Mouse (Mus musculus) lung, adult 2 months (tissue): Measurements from ENCODE around the gene Olfr1181. TPM values are rescaled to one million over a fixed set of nuclear protein-coding genes. Genes with fewer than 3 reads are reported as not detected.
"Not testable (repeated sequence)": the region's sequence is repeated elsewhere in the genome, so short reads cannot be mapped to it uniquely, and the experiment has no call there.

Source experiments
- DNase-seq: peaks from one replicate; pipeline ENCODE4 v3.0.0; 2022
- H3K4me1 ChIP-seq: fragments of 200-500 bp; 2 replicates; pipeline ENCODE4 v1.6.1; 2011; ENCODE audit warnings: low read length; ENCODE audit not compliant: control insufficient read depth, insufficient read depth
- H3K4me3 ChIP-seq: fragments of 200-500 bp; replicated peaks from 2 replicates; pipeline ENCODE3; 2011; ENCODE audit warnings: low read depth, mild to moderate bottlenecking, control low read depth, low read length; ENCODE audit errors: extremely low read depth
- CTCF ChIP-seq: fragments of 200-500 bp; IDR thresholded peaks from 2 replicates; pipeline ENCODE4 v1.5.1; 2011; ENCODE audit warnings: mild to moderate bottlenecking, low read length, control low read depth; ENCODE audit not compliant: insufficient read depth
- POLR2A ChIP-seq: fragments of 200-500 bp; IDR thresholded peaks from 2 replicates; pipeline ENCODE4 v1.6.1; 2011; ENCODE audit warnings: low read depth, mild to moderate bottlenecking, control low read depth, low read length, borderline replicate concordance; ENCODE audit errors: extremely low read depth
- WGBS: fragments of 180-500 bp; shearing (Covaris S2); methylation state at CpG from one replicate; pipeline ENCODE4 v1.1.7; 2018; 5-methylcytosine and 5-hydroxymethylcytosine counted together
- polyA plus RNA-seq: library from polyadenylated mRNA; depleted of rRNA; stranded (reverse); fragments of >200 nt; gene quantifications from 2 replicates; pipeline ENCODE4 v1.2.3, GENCODE M21; 2012; rRNA removed

Gene Olfr1181
- not detected in 2 replicates for polyA plus RNA-seq

GRCm38 (mm10) chr2:88426071-88426470, at the start of gene Olfr1181:
Gene Olfr1181 (minus strand): TSS chr2:88426171.
- 73% methylated on average over 1 of the region's 1 CpGs for WGBS
- Histone ChIP-seq H3K4me3 (no peak within 1 kb of the TSS), H3K4me1 (no peaks in the 10 kb centered on the region)
- no peak for TF ChIP-seq CTCF
- TF ChIP-seq POLR2A: no peak
- DNase-seq: no peak

- H3K4me3 ChIP-seq, DNase-seq, H3K4me1 ChIP-seq: not testable (repeated sequence)
- 87% methylated on average over 1 of the region's 1 CpGs for WGBS
These were observed 28.6 kb upstream of the Olfr1181 start, which contains the start of gene Olfr1183 for GRCm38 (mm10) chr2:88454567-88454966. Gene Olfr1183 (plus strand): TSS chr2:88454867.

DNA sequence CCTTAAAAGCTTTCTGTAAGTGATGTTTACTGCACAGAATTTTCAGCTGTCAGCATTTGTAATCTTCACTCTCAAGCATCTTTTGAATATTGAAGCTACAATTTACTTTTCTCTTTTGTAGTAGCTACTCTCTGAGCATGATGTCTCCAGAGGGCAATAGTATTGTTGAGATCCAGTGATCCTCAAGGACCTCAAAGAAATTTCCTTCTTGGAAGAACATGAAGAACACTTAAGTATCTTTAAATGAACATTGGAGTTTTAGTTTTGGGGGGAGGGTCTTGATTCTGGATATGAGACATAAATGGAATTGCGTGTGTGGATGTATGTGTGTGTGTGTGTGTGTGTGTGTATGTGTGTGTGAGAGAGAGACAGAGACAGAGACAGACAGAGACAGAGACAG, 23.1 kb upstream of the Olfr1181 start, which contains the start of gene Gm13757:
TSS of gene Gm13757 (minus strand) at position 101 of the 400 bp plus-strand sequence.
- 93% methylated on average over 1 of the region's 1 CpGs for WGBS
- no peak for TF ChIP-seq CTCF
- no peak for TF ChIP-seq POLR2A

GRCm38 (mm10) chr2:88419051-88419450, 6.9 kb downstream of the Olfr1181 start, which contains the start of gene Olfr1180:
Gene Olfr1180 (minus strand): TSS chr2:88419151.
- no peaks in the 10 kb centered on the region for H3K4me1 ChIP-seq
- TF ChIP-seq CTCF (no peak), POLR2A (no peak)
- H3K4me3 ChIP-seq: no peak within 1 kb of the TSS
- 65% methylated on average over 2 of the region's 2 CpGs for WGBS
- no peak for DNase-seq

More for the DNA sequence above, 23.1 kb upstream of the Olfr1181 start, which contains the start of gene Gm13757:
- Histone ChIP-seq H3K4me1 (no peaks in the 10 kb centered on the region), H3K4me3 (no peak within 1 kb of the TSS)
- no peak for DNase-seq

DNA sequence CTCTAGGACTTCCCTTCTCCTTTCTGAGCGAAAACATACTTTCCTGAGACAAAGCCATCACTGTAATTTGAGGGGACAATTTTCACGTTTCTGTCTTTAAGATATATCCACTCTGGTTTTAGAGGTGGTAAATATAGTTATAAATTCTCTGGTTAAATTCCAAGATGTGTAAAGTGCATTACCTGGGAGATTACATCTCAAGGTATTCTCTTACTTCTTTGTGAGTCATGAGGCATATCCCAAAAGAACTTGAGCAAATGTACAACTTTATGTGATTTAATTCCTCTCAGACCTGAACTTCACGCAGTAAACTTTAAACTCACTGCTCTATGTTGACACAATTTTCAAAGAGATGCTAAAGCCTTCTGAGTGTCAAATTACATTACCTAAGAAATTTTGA, 19.6 kb downstream of the Olfr1181 start, which contains the start of gene Olfr1179:
TSS of gene Olfr1179 (minus strand) at position 101 of the 400 bp plus-strand sequence.
- no peak for DNase-seq
- Histone ChIP-seq H3K4me3 (no peak within 1 kb of the TSS), H3K4me1 (no peaks in the 10 kb centered on the region)
- TF ChIP-seq CTCF: no peak
- 63% methylated on average over 3 of the region's 3 CpGs for WGBS

DNA sequence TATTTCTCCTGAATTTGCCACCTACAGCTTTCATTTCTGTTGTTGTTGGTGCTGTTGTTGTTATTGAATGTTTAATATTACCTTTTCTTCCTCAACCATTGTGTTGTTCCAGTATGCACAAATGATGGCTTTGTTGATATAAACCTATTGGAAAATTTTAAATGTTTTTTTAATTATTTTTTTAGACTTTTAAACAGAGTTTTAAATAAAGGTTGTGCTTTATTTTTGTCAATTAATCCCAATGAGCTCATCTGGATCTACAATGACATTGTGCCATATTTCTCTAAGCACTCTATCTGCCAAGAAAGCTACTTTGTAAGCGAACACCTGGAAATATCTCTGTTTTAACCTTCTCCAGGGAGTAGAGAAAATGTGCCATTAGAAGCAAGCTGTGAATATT, 39.2 kb downstream of the Olfr1181 start, which contains the start of gene Olfr1178:
TSS of gene Olfr1178 (plus strand) at position 301 of the 400 bp plus-strand sequence.
- WGBS: 78% methylated on average over 1 of the region's 1 CpGs
- no peak for TF ChIP-seq CTCF
- TF ChIP-seq POLR2A: no peak
- no peak for DNase-seq
- Histone ChIP-seq H3K4me1 (no peaks in the 10 kb centered on the region), H3K4me3 (no peak within 1 kb of the TSS)

Other genes with a start within 250 kb of the Olfr1181 start
- not detected in 2 replicates for gene Olfr1168, start 244.3 kb downstream of the Olfr1181 start, polyA plus RNA-seq
- not detected in 2 replicates for gene Olfr1170, start 197.8 kb downstream of the Olfr1181 start, polyA plus RNA-seq
- not detected in 2 replicates for gene Olfr1173, start 146.3 kb downstream of the Olfr1181 start, polyA plus RNA-seq
- gene Olfr1174-ps, start 111.0 kb downstream of the Olfr1181 start, polyA plus RNA-seq: not detected in 2 replicates
- not detected in 2 replicates for gene Olfr1175-ps, start 99.0 kb downstream of the Olfr1181 start, polyA plus RNA-seq
- not detected in 2 replicates for gene Olfr1176, start 89.5 kb downstream of the Olfr1181 start, polyA plus RNA-seq
- not detected in 2 replicates for gene Olfr1177-ps, start 79.7 kb downstream of the Olfr1181 start, polyA plus RNA-seq
- gene Olfr1178, start 39.1 kb downstream of the Olfr1181 start, polyA plus RNA-seq: not detected in 2 replicates
- gene Olfr1179, start 19.7 kb downstream of the Olfr1181 start, polyA plus RNA-seq: not detected in 2 replicates
- not detected in 2 replicates for gene Olfr1180, start 7.0 kb downstream of the Olfr1181 start, polyA plus RNA-seq
- not detected in 2 replicates for gene Gm13757, start 23.0 kb upstream of the Olfr1181 start, polyA plus RNA-seq
- gene Olfr1183, start 28.7 kb upstream of the Olfr1181 start, polyA plus RNA-seq: not detected in 2 replicates
- gene Olfr1184, start 57.4 kb upstream of the Olfr1181 start, polyA plus RNA-seq: not detected in 2 replicates
- gene Olfr1185-ps1, start 67.1 kb upstream of the Olfr1181 start, polyA plus RNA-seq: not detected in 2 replicates
- not detected in 2 replicates for gene Olfr1186, start 92.4 kb upstream of the Olfr1181 start, polyA plus RNA-seq
- gene Olfr1188, start 130.8 kb upstream of the Olfr1181 start, polyA plus RNA-seq: not detected in 2 replicates
- gene Olfr1189, start 160.3 kb upstream of the Olfr1181 start, polyA plus RNA-seq: not detected in 2 replicates
- gene Olfr1191-ps1, start 214.4 kb upstream of the Olfr1181 start, polyA plus RNA-seq: not detected in 2 replicates
- not detected in 2 replicates for gene Olfr1192-ps1, start 222.3 kb upstream of the Olfr1181 start, polyA plus RNA-seq
- not detected in 2 replicates for gene Olfr1193, start 249.5 kb upstream of the Olfr1181 start, polyA plus RNA-seq